Mouse (Mus musculus) yolk sac, embryonic 10.5 days (tissue): ENCODE results near the gene Gpr108.

ENCODE experiments used
- DNase-seq: peaks from one replicate; pipeline ENCODE4 v3.0.0-alpha.2; 2017; ENCODE audit warnings: low spot score

The Gpr108 gene

GRCm38 (mm10) chr17:57245311-57245929, 2.8 kb downstream of the Gpr108 start:
- no peak for DNase-seq

GRCm38 (mm10) chr17:57243650-57244370, 4.4 kb downstream of the Gpr108 start:
- no peak for DNase-seq

GRCm38 (mm10) chr17:57237181-57237580, 11.1 kb downstream of the Gpr108 start:
- DNase-seq, result no peak

- DNase-seq, result no peak
Observed at GRCm38 (mm10) chr17:57235803-57236202, 12.4 kb downstream of the Gpr108 start.

- peak; percentile 63 for DNase-seq
Observed at GRCm38 (mm10) chr17:57234254-57234928, 13.9 kb downstream of the Gpr108 start.

GRCm38 (mm10) chr17:57233038-57233437, 15.2 kb downstream of the Gpr108 start:
- peak; percentile 94 for DNase-seq

GRCm38 (mm10) chr17:57232200-57232599, 16.0 kb downstream of the Gpr108 start:
- DNase-seq, result no peak

GRCm38 (mm10) chr17:57231321-57231771, 16.9 kb downstream of the Gpr108 start:
- DNase-seq, result no peak

GRCm38 (mm10) chr17:57230728-57231125, 17.5 kb downstream of the Gpr108 start:
- peak; percentile 80 for DNase-seq

- DNase-seq, result no peak
Observed at GRCm38 (mm10) chr17:57229851-57230727, 18.2 kb downstream of the Gpr108 start.

- DNase-seq, result no peak
Observed at GRCm38 (mm10) chr17:57228873-57229272, 19.4 kb downstream of the Gpr108 start.

- no peak for DNase-seq
Observed at GRCm38 (mm10) chr17:57228014-57228413, 20.2 kb downstream of the Gpr108 start, which contains the start of gene C3. C3 (minus strand) TSS chr17:57228136.

- DNase-seq, result no peak
Observed at GRCm38 (mm10) chr17:57227468-57227867, 20.8 kb downstream of the Gpr108 start.

GRCm38 (mm10) chr17:57223313-57223712, 24.9 kb downstream of the Gpr108 start:
- DNase-seq, result no peak

GRCm38 (mm10) chr17:57221911-57222310, 26.3 kb downstream of the Gpr108 start:
- DNase-seq, result no peak

GRCm38 (mm10) chr17:57219884-57220207, 28.4 kb downstream of the Gpr108 start:
- no peak for DNase-seq

GRCm38 (mm10) chr17:57219167-57219883, 28.9 kb downstream of the Gpr108 start:
- DNase-seq, result no peak

- DNase-seq, result no peak
Observed at GRCm38 (mm10) chr17:57218335-57218900, 29.8 kb downstream of the Gpr108 start.

- DNase-seq, result no peak
Observed at GRCm38 (mm10) chr17:57214676-57215387, 33.4 kb downstream of the Gpr108 start.

- no peak for DNase-seq
Observed at GRCm38 (mm10) chr17:57211501-57211900, 36.7 kb downstream of the Gpr108 start.
